Mouse (Mus musculus) testis, adult 2 months (tissue): Measurements from ENCODE around the gene Ltv1.

ENCODE experiments used
- CTCF ChIP-seq: fragments of 200-500 bp; IDR thresholded peaks from 2 replicates; pipeline ENCODE4 v1.5.1; 2012; ENCODE audit warnings: low read depth, mild to moderate bottlenecking, inconsistent platforms, low read length, moderate library complexity; ENCODE audit not compliant: control insufficient read depth, insufficient read depth, insufficient replicate concordance
- POLR2A ChIP-seq: fragments of 200-500 bp; IDR thresholded peaks from 2 replicates; pipeline ENCODE4 v1.6.1; 2012; ENCODE audit warnings: low read depth, mild to moderate bottlenecking, inconsistent platforms, low read length, moderate library complexity; ENCODE audit not compliant: control insufficient read depth

GRCm38 (mm10) chr10:13209930-13210637 is 17.1 kb upstream of the Ltv1 start:
- TF ChIP-seq POLR2A (no peak), CTCF (no peak)
